Mouse (Mus musculus) embryonic fibroblast, embryonic 13.5 days (primary cell): ENCODE measurements around the gene Dalrd3.

Experiments used
- CTCF ChIP-seq: IDR thresholded peaks from 2 replicates; pipeline ENCODE4 v1.5.1; 2011; ENCODE audit warnings: mild to moderate bottlenecking, control low read depth, low read length, moderate library complexity, borderline replicate concordance; ENCODE audit not compliant: insufficient read depth
- POLR2A ChIP-seq: IDR thresholded peaks from 2 replicates; pipeline ENCODE4 v1.6.1; 2011; ENCODE audit warnings: low read depth, mild to moderate bottlenecking, control low read depth, low read length, moderate library complexity

DNA sequence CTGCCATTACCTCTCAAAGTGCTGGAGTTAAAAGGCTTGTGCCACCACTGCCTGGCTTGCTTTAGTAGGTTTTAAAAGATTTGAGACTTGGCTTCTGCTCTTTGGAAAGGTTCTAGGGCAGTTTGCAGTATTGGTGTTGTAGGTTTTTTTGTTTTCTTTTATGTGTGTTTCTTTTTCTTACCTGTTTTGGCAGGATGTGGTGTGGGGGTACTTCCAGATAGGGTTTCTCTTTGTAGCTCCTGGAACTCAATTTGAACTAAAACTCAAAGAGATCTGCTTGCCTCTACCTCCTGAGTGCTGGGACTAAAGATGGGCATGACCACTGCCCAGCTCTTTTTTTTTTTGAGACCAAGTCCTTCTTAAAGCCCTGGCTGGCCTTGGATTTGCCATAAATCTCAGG lies 28.8 kb upstream of the Dalrd3 start:
- TF ChIP-seq CTCF, result no peak
- TF ChIP-seq POLR2A, result no peak
